18 mouse cellular contexts compared by ENCODE assay signal in the genomic region with DNA sequence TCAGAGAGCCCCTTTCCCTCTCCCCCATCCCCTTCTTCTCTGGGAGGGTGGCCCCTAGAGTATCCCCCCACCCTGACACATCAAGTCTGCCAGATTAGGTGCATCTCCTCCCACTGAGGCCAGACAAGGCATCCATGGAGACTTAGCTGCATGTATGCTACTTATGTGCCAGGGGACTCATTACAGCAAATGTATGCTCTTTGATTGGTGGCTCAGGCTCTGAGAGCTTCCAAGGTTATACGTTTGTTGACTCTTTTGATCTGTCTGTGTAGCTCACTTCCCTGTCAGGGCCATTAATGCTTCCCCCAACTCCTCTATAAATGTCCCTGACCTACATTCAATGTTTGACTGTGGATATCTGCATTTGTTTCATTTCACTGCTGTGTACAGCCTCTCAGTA.
"Had no signal": no experiment of that assay in that cellular context is flagged by ENCODE, and none has a peak within 500 bp of the region (broad histone marks: within the 10 kb centered on the region; RNA-seq: fewer than 3 reads in every experiment).

No protein-coding gene starts in this region.

- H3K4me2 ChIP-seq: kidney, embryonic 15.5 days; limb, embryonic 12.5 days; limb, embryonic 15.5 days; liver, embryonic 11.5 days; lung, embryonic 14.5 days; stomach, embryonic 15.5 days had no signal

- H3K4me3 ChIP-seq: kidney, embryonic 15.5 days; limb, embryonic 12.5 days; limb, embryonic 15.5 days; stomach, embryonic 15.5 days had no signal

- H3K9me3 ChIP-seq: kidney, embryonic 15.5 days; limb, embryonic 12.5 days; limb, embryonic 15.5 days; stomach, embryonic 15.5 days had no signal

- H3K27me3 ChIP-seq: kidney, embryonic 15.5 days; limb, embryonic 12.5 days; limb, embryonic 15.5 days; stomach, embryonic 15.5 days had no signal

- DNase-seq: kidney, adult 11 months; kidney, adult 8-10 months; kidney, postnatal 14 days; kidney, postnatal 4 days; left cerebral cortex, postnatal 4 days; liver, postnatal 0 days; lung, embryonic 14.5 days; right cerebral cortex, postnatal 25 days; spleen, adult 18-20 months; thymus, postnatal 25 days had no signal

- H3K9ac ChIP-seq: kidney, embryonic 15.5 days; limb, embryonic 12.5 days; limb, embryonic 15.5 days; liver, embryonic 14.5 days; liver, postnatal 0 days; lung, embryonic 14.5 days; stomach, embryonic 15.5 days had no signal

- ATAC-seq: liver, postnatal 0 days; lung, postnatal 0 days had no signal

- H3K36me3 ChIP-seq: kidney, embryonic 15.5 days; limb, embryonic 12.5 days; limb, embryonic 15.5 days; stomach, embryonic 15.5 days had no signal

- H3K27ac ChIP-seq: kidney, embryonic 15.5 days; limb, embryonic 12.5 days; limb, embryonic 15.5 days; liver, embryonic 14.5 days; macrophage; stomach, embryonic 15.5 days had no signal

- H3K4me1 ChIP-seq: kidney, embryonic 15.5 days; limb, embryonic 12.5 days; limb, embryonic 15.5 days; stomach, embryonic 15.5 days had no signal
